Mouse (Mus musculus) kidney, adult 2 months (tissue): ENCODE measurements around the gene Elovl5. TPM values are rescaled to one million over a fixed set of nuclear protein-coding genes. Genes with fewer than 3 reads are reported as not detected.

ENCODE experiments used
- DNase-seq: peaks from one replicate; pipeline ENCODE4 v3.0.0; 2021
- H3K27ac ChIP-seq: fragments of 200-500 bp; 2 replicates; pipeline ENCODE4 v1.5.1; 2012; ENCODE audit warnings: low read depth, low read length, control low read depth, inconsistent platforms; ENCODE audit not compliant: insufficient read depth
- H3K27me3 ChIP-seq: fragments of 200-500 bp; replicated peaks from 2 replicates; pipeline ENCODE4 v1.6.1; 2012; ENCODE audit warnings: mild to moderate bottlenecking, moderate library complexity, low read length, inconsistent platforms; ENCODE audit not compliant: control insufficient read depth, insufficient read depth
- H3K36me3 ChIP-seq: fragments of 200-500 bp; 2 replicates; pipeline ENCODE4 v1.6.1; 2012; ENCODE audit warnings: mild to moderate bottlenecking, moderate library complexity, low read length, inconsistent platforms; ENCODE audit not compliant: control insufficient read depth, insufficient read depth
- H3K4me1 ChIP-seq: fragments of 200-500 bp; 2 replicates; pipeline ENCODE4 v1.6.1; 2011; ENCODE audit warnings: low read length; ENCODE audit not compliant: control insufficient read depth, insufficient read depth
- H3K4me3 ChIP-seq: fragments of 200-500 bp; 2 replicates; pipeline ENCODE4 v1.5.1; 2011; ENCODE audit warnings: mild to moderate bottlenecking, low read depth, low read length, control low read depth; ENCODE audit not compliant: insufficient read depth
- CTCF ChIP-seq: fragments of 200-500 bp; conservative IDR thresholded peaks from 2 replicates; pipeline ENCODE4 v1.5.1; 2011; ENCODE audit warnings: low read depth, mild to moderate bottlenecking, control low read depth, low read length, moderate library complexity, mixed read lengths; ENCODE audit not compliant: insufficient read depth, insufficient read length
- POLR2A ChIP-seq: fragments of 200-500 bp; IDR thresholded peaks from one replicate; pipeline ENCODE4 v1.6.1; 2011; ENCODE audit warnings: low read depth, low read length, control low read depth
- WGBS: fragments of 180-500 bp; shearing (Covaris S2); methylation state at CpG from one replicate; pipeline ENCODE4 v1.1.7; 2018; 5-methylcytosine and 5-hydroxymethylcytosine counted together
- polyA plus RNA-seq: library from polyadenylated mRNA; depleted of rRNA; stranded (reverse); fragments of >200 nt; gene quantifications from 2 replicates; pipeline ENCODE4 v1.2.3, GENCODE M21; 2012

Gene Elovl5
- polyA plus RNA-seq, 1 experiment = 70.0 TPM

GRCm38 (mm10) chr9:77954981-77955380, 37.8 kb downstream of the Elovl5 start:
- H3K27ac ChIP-seq = no peak overlapping the region
- TF ChIP-seq POLR2A = no peak
- no peak for TF ChIP-seq CTCF
- no peaks in the 10 kb centered on the region for H3K27me3 ChIP-seq
- 54% methylated on average over 3 of the region's 3 CpGs for WGBS
- H3K4me3 ChIP-seq = no peak overlapping the region
- peak; percentile 63 for DNase-seq
- H3K36me3 ChIP-seq = no peaks in the 10 kb centered on the region
- H3K4me1 ChIP-seq = peaks cover 35% of the 10 kb centered on the region

- Histone ChIP-seq H3K36me3 (no peaks in the 10 kb centered on the region), H3K4me1 (peaks cover 34% of the 10 kb centered on the region), H3K27ac (no peak overlapping the region), H3K4me3 (no peak overlapping the region), H3K27me3 (no peaks in the 10 kb centered on the region)
- WGBS = 81% methylated on average over 2 of the region's 2 CpGs
- no peak for DNase-seq
- TF ChIP-seq POLR2A (no peak), CTCF (no peak)
Measured at GRCm38 (mm10) chr9:77955511-77955910, 38.3 kb downstream of the Elovl5 start.

GRCm38 (mm10) chr9:77955964-77956363, 38.8 kb downstream of the Elovl5 start:
- no peak for TF ChIP-seq POLR2A
- no peak for TF ChIP-seq CTCF
- Histone ChIP-seq H3K27me3 (no peaks in the 10 kb centered on the region), H3K36me3 (no peaks in the 10 kb centered on the region), H3K27ac (no peak overlapping the region), H3K4me3 (no peak overlapping the region), H3K4me1 (peaks cover 30% of the 10 kb centered on the region)
- DNase-seq = no peak
- 82% methylated on average over 8 of the region's 8 CpGs for WGBS

- Histone ChIP-seq H3K27me3 (no peaks in the 10 kb centered on the region), H3K27ac (no peak overlapping the region), H3K4me1 (peaks cover 14% of the 10 kb centered on the region; the same call in 1 of the 2 replicates), H3K4me3 (no peak overlapping the region), H3K36me3 (no peaks in the 10 kb centered on the region)
- whole genome bisulfite sequencing = 86% methylated on average over 7 of the region's 7 CpGs
- DNase-seq = no peak
- TF ChIP-seq CTCF (no peak), POLR2A (no peak)
Measured at GRCm38 (mm10) chr9:77958327-77958726, 41.2 kb downstream of the Elovl5 start.

- Histone ChIP-seq H3K27me3 (no peaks in the 10 kb centered on the region), H3K4me3 (no peak overlapping the region), H3K4me1 (peaks cover 14% of the 10 kb centered on the region), H3K36me3 (no peaks in the 10 kb centered on the region), H3K27ac (no peak overlapping the region)
- no peak for TF ChIP-seq CTCF
- 95% methylated on average over 12 of the region's 12 CpGs for WGBS
- DNase-seq = no peak
Measured at GRCm38 (mm10) chr9:77959759-77960158, 42.6 kb downstream of the Elovl5 start.

GRCm38 (mm10) chr9:77961350-77961749, 44.2 kb downstream of the Elovl5 start:
- 74% methylated on average over 6 of the region's 6 CpGs for WGBS
- Histone ChIP-seq H3K27me3 (no peaks in the 10 kb centered on the region), H3K36me3 (no peaks in the 10 kb centered on the region), H3K27ac (no peak overlapping the region), H3K4me1 (peaks cover 7% of the 10 kb centered on the region; the same call in 1 of the 2 replicates), H3K4me3 (no peak overlapping the region)
- DNase-seq = peak; percentile 31
- TF ChIP-seq POLR2A (no peak), CTCF (no peak)

- TF ChIP-seq CTCF = no peak
- TF ChIP-seq POLR2A = no peak
- peak; percentile 85 for DNase-seq
- no peaks in the 10 kb centered on the region for H3K36me3 ChIP-seq
- WGBS = 56% methylated on average over 14 of the region's 14 CpGs
- H3K4me1 ChIP-seq = peaks cover 7% of the 10 kb centered on the region; the same call in 1 of the 2 replicates
- 0 out of 2 replicates have a peak overlapping the region, but pooled peaks have one; percentile 4 for H3K27ac ChIP-seq
- no peak overlapping the region for H3K4me3 ChIP-seq
- H3K27me3 ChIP-seq = no peaks in the 10 kb centered on the region
Measured at GRCm38 (mm10) chr9:77964084-77964483, 46.9 kb downstream of the Elovl5 start.

- DNase-seq = no peak
- WGBS = 88% methylated on average over 5 of the region's 5 CpGs
- H3K36me3 ChIP-seq = no peaks in the 10 kb centered on the region
- H3K4me1 ChIP-seq = peaks cover 7% of the 10 kb centered on the region; the same call in 1 of the 2 replicates
- H3K4me3 ChIP-seq = no peak overlapping the region
- no peak for TF ChIP-seq CTCF
- no peak for TF ChIP-seq POLR2A
- no peak overlapping the region for H3K27ac ChIP-seq
- H3K27me3 ChIP-seq = no peaks in the 10 kb centered on the region
Measured at GRCm38 (mm10) chr9:77965287-77965686, 48.1 kb downstream of the Elovl5 start.
